Comparison of ENCODE assay signal across 16 mouse cellular contexts in the genomic region with DNA sequence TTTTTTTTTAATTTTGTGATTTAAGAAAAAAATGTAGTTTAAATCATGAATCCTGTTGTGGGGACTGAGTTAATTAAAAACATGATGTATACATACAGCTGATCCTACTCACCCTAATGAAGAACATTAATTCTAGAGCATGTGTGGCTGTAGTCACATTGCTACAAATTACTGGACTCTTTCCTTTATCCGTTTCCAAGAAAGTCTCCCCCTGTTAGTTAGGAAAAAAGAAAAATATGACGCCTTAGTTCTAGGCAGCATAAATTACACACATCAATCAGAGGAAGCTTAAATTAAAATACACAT.
A peak's percentile ranks its signal among the peaks of the same experiment; 100 is the strongest.
DNase-seq lines count a peak whose midpoint lies in the region; ATAC-seq lines count a peak whose summit lies in the region.
"Had no signal": no experiment of that assay in that cellular context is flagged by ENCODE, and none has a peak within 500 bp of the region (broad histone marks: within the 10 kb centered on the region; RNA-seq: fewer than 3 reads in every experiment).

No protein-coding gene starts in this region.

- no peaks in the 10 kb centered on the region for H3K9me3 ChIP-seq in hindbrain, embryonic 12.5 days (replicated peaks)
- H3K9me3 ChIP-seq in midbrain, embryonic 15.5 days: no peaks in the 10 kb centered on the region
- H3K9me3 ChIP-seq: liver, embryonic 13.5 days; megakaryocyte, embryonic 14.5 days had no signal

- no peak overlapping the region for H3K4me2 ChIP-seq in hindbrain, embryonic 12.5 days (replicated peaks)
- H3K4me2 ChIP-seq in midbrain, embryonic 15.5 days: no peak overlapping the region
- H3K4me2 ChIP-seq: liver, embryonic 13.5 days had no signal

- peak; percentile 24 for DNase-seq in retina, postnatal 1 day
- no peak for DNase-seq in retina, embryonic 14.5 days (ENCODE audit: low spot score)
- no peak for DNase-seq in lung, postnatal 10 days
- no peak for DNase-seq in urinary bladder, postnatal 10 days (ENCODE audit: low spot score)
- DNase-seq in testis, postnatal 10 days (ENCODE audit: low spot score): no peak
- DNase-seq: adrenal gland, postnatal 10 days; cerebellum, adult 8-10 months; heart, postnatal 4 days; liver, embryonic 13.5 days; right cerebral cortex, postnatal 4 days; thymus, postnatal 4 days had no signal

- H3K36me3 ChIP-seq in hindbrain, embryonic 12.5 days: no peaks in the 10 kb centered on the region
- no peaks in the 10 kb centered on the region for H3K36me3 ChIP-seq in midbrain, embryonic 15.5 days (replicated peaks)
- H3K36me3 ChIP-seq: liver, embryonic 13.5 days had no signal

- no peak overlapping the region for H3K4me3 ChIP-seq in hindbrain, embryonic 12.5 days
- H3K4me3 ChIP-seq in midbrain, embryonic 15.5 days: no peak overlapping the region
- H3K4me3 ChIP-seq: erythroblast, embryonic 14.5 days; liver, embryonic 13.5 days; megakaryocyte, embryonic 14.5 days had no signal

- no peak overlapping the region for H3K9ac ChIP-seq in hindbrain, embryonic 12.5 days
- no peak overlapping the region for H3K9ac ChIP-seq in midbrain, embryonic 15.5 days
- H3K9ac ChIP-seq: liver, embryonic 13.5 days had no signal

- no peaks in the 10 kb centered on the region for H3K27me3 ChIP-seq in hindbrain, embryonic 12.5 days
- no peaks in the 10 kb centered on the region for H3K27me3 ChIP-seq in midbrain, embryonic 15.5 days (replicated peaks)
- H3K27me3 ChIP-seq: liver, embryonic 13.5 days; megakaryocyte, embryonic 14.5 days had no signal

- peak; percentile 55 for ATAC-seq in hindbrain, embryonic 12.5 days (ENCODE audit: low FRiP score)
- peak; percentile 68 for ATAC-seq in midbrain, embryonic 15.5 days (replicated peaks)
- ATAC-seq: intestine, embryonic 16.5 days had no signal

- 43% methylated on average over 2 of the region's 2 CpGs for WGBS in hindbrain, embryonic 12.5 days
- 12% methylated on average over 2 of the region's 2 CpGs for WGBS in midbrain, embryonic 15.5 days

- no peak overlapping the region for H3K27ac ChIP-seq in hindbrain, embryonic 12.5 days
- H3K27ac ChIP-seq in midbrain, embryonic 15.5 days: no peak overlapping the region
- H3K27ac ChIP-seq: liver, embryonic 13.5 days had no signal

- H3K4me1 ChIP-seq in hindbrain, embryonic 12.5 days: no peaks in the 10 kb centered on the region
- H3K4me1 ChIP-seq in midbrain, embryonic 15.5 days: no peaks in the 10 kb centered on the region
- H3K4me1 ChIP-seq: liver, embryonic 13.5 days; megakaryocyte, embryonic 14.5 days had no signal
